Mouse (Mus musculus) liver, adult 2 months (tissue): ENCODE measurements at regions not wholly inside any gene's neighbourhood (a gene's known extent, or its start where the extent isn't known, plus 50 kb on each side); places are given as distances from the start of the nearest gene placed in this dataset.

ENCODE experiments used
- CTCF ChIP-seq: fragments of 200-500 bp; IDR thresholded peaks from 2 replicates; pipeline ENCODE4 v1.5.1; 2011; ENCODE audit warnings: low read depth, low read length, control low read depth
- POLR2A ChIP-seq: fragments of 200-500 bp; IDR thresholded peaks from 2 replicates; pipeline ENCODE4 v1.6.1; 2011; ENCODE audit warnings: low read length, control low read depth; ENCODE audit not compliant: insufficient read depth; ENCODE audit errors: extremely low read depth

GRCm38 (mm10) chr15:86814808-86815421, 600.7 kb downstream of the Tbc1d22a start:
- TF ChIP-seq POLR2A (no peak), CTCF (no peak)
